Mouse (Mus musculus) heart, embryonic 14.5 days (tissue): ENCODE results near the gene Klhdc10. TPM values are rescaled to one million over a fixed set of nuclear protein-coding genes. Genes with fewer than 3 reads are reported as not detected.

Experiments used
- ATAC-seq: fragments of 200-750 bp; cut with Nextera tagmentation; 2 replicates; pipeline ENCODE4 v1.8.0; 2017; ENCODE audit warnings: low read depth, moderate TSS enrichment; ENCODE audit not compliant: insufficient number of reproducible peaks, insufficient read depth, low FRiP score
- H3K27ac ChIP-seq, 2 experiments: fragments of 200-500 bp in 1 of 2; fragments of 300-500 bp in 1 of 2; sonication (generic) in 1 of 2; replicated peaks in 1 of 2; 2 replicates each; pipeline ENCODE4 v1.5.1; 2012 to 2014; ENCODE audit warnings: low read depth in 2 of 2, low read length in 2 of 2, control low read depth in 1 of 2, mild to moderate bottlenecking in 1 of 2, mixed read lengths in 1 of 2; ENCODE audit not compliant: control insufficient read depth in 1 of 2, insufficient read depth in 1 of 2
- H3K27me3 ChIP-seq: fragments of 300-500 bp; sonication (generic); 2 replicates; pipeline ENCODE4 v1.6.1; 2014; ENCODE audit warnings: mild to moderate bottlenecking, low read length, control low read depth; ENCODE audit not compliant: control insufficient read depth, insufficient read depth
- H3K36me3 ChIP-seq: fragments of 300-500 bp; sonication (generic); 2 replicates; pipeline ENCODE4 v1.6.1; 2014; ENCODE audit warnings: mild to moderate bottlenecking, control low read depth, low read length, mixed read lengths; ENCODE audit not compliant: control insufficient read depth, insufficient read depth
- H3K4me1 ChIP-seq, 2 experiments: fragments of 200-500 bp in 1 of 2; fragments of 300-500 bp in 1 of 2; sonication (generic) in 1 of 2; 2 replicates each; pipeline ENCODE4 v1.6.1; 2012 to 2014; ENCODE audit warnings: low read length in 2 of 2, control low read depth in 1 of 2, mixed read lengths in 1 of 2; ENCODE audit not compliant: control insufficient read depth in 2 of 2, insufficient read depth in 2 of 2
- H3K4me2 ChIP-seq: fragments of 300-500 bp; sonication (generic); 2 replicates; pipeline ENCODE4 v1.6.1; 2014; ENCODE audit warnings: mild to moderate bottlenecking, low read length
- H3K4me3 ChIP-seq, 2 experiments: fragments of 200-500 bp in 1 of 2; fragments of 300-500 bp in 1 of 2; sonication (generic) in 1 of 2; 2 replicates each; pipeline ENCODE4 v1.5.1; 2012 to 2014; ENCODE audit warnings: low read length in 2 of 2, mild to moderate bottlenecking in 2 of 2, control low read depth in 1 of 2, low read depth in 1 of 2, moderate library complexity in 1 of 2; ENCODE audit not compliant: control insufficient read depth in 1 of 2, insufficient read depth in 1 of 2
- H3K9ac ChIP-seq: fragments of 300-500 bp; sonication (generic); 2 replicates; pipeline ENCODE4 v1.6.1; 2014; ENCODE audit warnings: mild to moderate bottlenecking, low read length
- H3K9me3 ChIP-seq: fragments of 300-500 bp; sonication (generic); 2 replicates; pipeline ENCODE4 v1.6.1; 2016; ENCODE audit warnings: low read length, control low read depth; ENCODE audit not compliant: control insufficient read depth
- WGBS: fragments of 180-500 bp; shearing (Covaris S2); extraction: QIAGEN DNeasy Blood & Tissue Kit; methylation state at CpG from one replicate; pipeline ENCODE4 v1.1.7; 2014; 5-methylcytosine and 5-hydroxymethylcytosine counted together
- polyA plus RNA-seq: library from polyadenylated mRNA; unstranded; fragments of >200 nt; fragmentation: Nextera tagmentation; extraction: Ambion mirVana; gene quantifications from 2 replicates; pipeline ENCODE4 v1.2.1, GENCODE M21; 2014

Gene Klhdc10
- 22.5 and 24.5 TPM in 2 replicates for polyA plus RNA-seq

GRCm38 (mm10) chr6:30401308-30402015 is at the start of gene Klhdc10:
Klhdc10 (plus strand) TSS chr6:30401868.
- under 1% methylated on average over 41 of the region's 41 CpGs for WGBS
- Histone ChIP-seq H3K4me3 (peak within 1 kb of the TSS; percentile 100), H3K27me3 (no peaks in the 10 kb centered on the region), H3K9me3 (no peaks in the 10 kb centered on the region), H3K4me1 (peaks cover 0 to 9% of the 10 kb centered on the region in 2 experiments; a peak in 1 of 4 replicates), H3K9ac (peak within 1 kb of the TSS; percentile 97), H3K4me2 (peak within 1 kb of the TSS; percentile 82), H3K36me3 (no peaks in the 10 kb centered on the region), H3K27ac (peak within 1 kb of the TSS; percentile 95 to 96)
- ATAC-seq: peak; percentile 100

DNA sequence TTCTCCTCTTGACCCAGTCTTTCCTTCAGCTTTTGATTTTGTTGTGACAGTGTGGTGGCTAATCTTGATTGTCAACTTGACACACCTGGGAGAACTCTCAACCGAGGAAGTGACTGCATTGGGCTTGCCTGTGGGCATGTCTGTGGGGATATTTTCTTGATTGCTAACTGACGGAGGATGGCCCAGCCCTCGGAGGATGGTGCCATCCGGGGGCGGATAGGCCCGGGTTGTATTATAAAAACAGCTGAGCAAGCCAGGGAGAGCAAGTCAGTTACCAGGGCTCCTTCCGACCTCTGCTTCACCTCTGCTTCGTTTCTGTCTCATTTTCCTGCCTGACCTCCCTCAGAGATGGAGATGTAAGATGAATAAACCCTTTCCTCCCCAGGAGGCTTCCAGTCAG is 48.9 kb upstream of the Klhdc10 start:
- no peaks in the 10 kb centered on the region for H3K27me3 ChIP-seq
- no peaks in the 10 kb centered on the region for H3K36me3 ChIP-seq
- 49% methylated on average over 8 of the region's 8 CpGs for WGBS
- H3K9ac ChIP-seq: no peak overlapping the region
- H3K9me3 ChIP-seq: no peaks in the 10 kb centered on the region
- peaks cover 15 to 16% of the 10 kb centered on the region in 2 experiments for H3K4me1 ChIP-seq
- H3K4me2 ChIP-seq: no peak overlapping the region
- no peak for ATAC-seq
- no peak overlapping the region for H3K27ac ChIP-seq
- no peak overlapping the region for H3K4me3 ChIP-seq

DNA sequence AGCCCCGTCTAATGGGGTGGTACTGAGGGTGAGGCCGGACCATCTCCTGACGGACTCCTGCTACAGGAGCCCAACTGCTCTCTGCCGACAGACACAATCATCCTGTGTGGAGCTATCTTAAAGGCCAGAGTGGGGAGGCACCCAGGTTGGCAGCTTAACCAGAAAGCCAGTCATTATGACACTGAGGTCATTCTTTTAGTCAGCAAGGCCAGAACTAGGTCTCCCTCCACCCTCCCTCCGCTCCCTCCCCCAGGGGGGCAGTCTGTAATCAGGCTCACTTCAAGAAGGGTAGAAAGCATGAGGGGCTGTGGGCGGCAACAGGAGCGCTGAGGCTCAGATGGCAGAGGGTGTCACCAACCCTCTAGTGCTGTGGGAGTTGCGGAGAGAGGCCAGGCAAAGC is 48.0 kb upstream of the Klhdc10 start:
- no peak for ATAC-seq
- Histone ChIP-seq H3K9ac (no peak overlapping the region), H3K4me3 (no peak overlapping the region), H3K4me1 (peaks cover 15 to 16% of the 10 kb centered on the region in 2 experiments), H3K27me3 (no peaks in the 10 kb centered on the region), H3K27ac (no peak overlapping the region), H3K36me3 (no peaks in the 10 kb centered on the region), H3K4me2 (no peak overlapping the region), H3K9me3 (no peaks in the 10 kb centered on the region)
- 68% methylated on average over 8 of the region's 8 CpGs for WGBS

GRCm38 (mm10) chr6:30354760-30355159 is 46.9 kb upstream of the Klhdc10 start:
- Histone ChIP-seq H3K4me2 (no peak overlapping the region), H3K4me3 (no peak overlapping the region), H3K4me1 (peaks cover 19 to 20% of the 10 kb centered on the region in 2 experiments), H3K9ac (no peak overlapping the region), H3K27ac (no peak overlapping the region), H3K36me3 (no peaks in the 10 kb centered on the region), H3K27me3 (no peaks in the 10 kb centered on the region), H3K9me3 (no peaks in the 10 kb centered on the region)
- ATAC-seq: no peak
- WGBS: 36% methylated on average over 5 of the region's 5 CpGs

GRCm38 (mm10) chr6:30355701-30356100 is 46.0 kb upstream of the Klhdc10 start:
- ATAC-seq: no peak

DNA sequence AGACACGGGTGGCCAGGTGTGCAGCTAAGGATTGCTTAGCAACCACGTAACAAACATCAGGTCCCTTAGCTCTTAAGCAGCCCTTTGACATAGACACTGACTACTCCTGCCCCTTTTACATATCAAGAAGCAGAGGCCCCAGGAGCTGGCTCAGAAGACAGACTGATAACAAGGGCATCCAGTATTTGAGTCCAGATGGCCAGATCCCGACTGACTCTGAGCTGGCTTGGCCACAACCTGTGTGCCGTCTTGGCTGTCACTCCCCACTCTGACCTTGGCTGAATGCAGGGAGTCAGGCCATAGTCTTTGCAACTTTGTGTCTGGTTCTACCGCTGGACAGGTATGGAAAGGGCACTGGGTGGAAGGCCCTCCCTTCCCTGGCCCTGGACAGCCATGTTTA is 45.5 kb upstream of the Klhdc10 start:
- Histone ChIP-seq H3K36me3 (no peaks in the 10 kb centered on the region), H3K4me3 (no peak overlapping the region), H3K27me3 (no peaks in the 10 kb centered on the region), H3K4me1 (peaks cover 25 to 27% of the 10 kb centered on the region in 2 experiments), H3K9me3 (no peaks in the 10 kb centered on the region), H3K27ac (no peak overlapping the region), H3K4me2 (no peak overlapping the region), H3K9ac (no peak overlapping the region)
- WGBS: 59% methylated on average over 5 of the region's 5 CpGs
- no peak for ATAC-seq

More at GRCm38 (mm10) chr6:30355701-30356100, 46.0 kb upstream of the Klhdc10 start:
- Histone ChIP-seq H3K4me2 (no peak overlapping the region), H3K9ac (no peak overlapping the region), H3K9me3 (no peaks in the 10 kb centered on the region), H3K27ac (peak overlapping the region in 1 of 2 experiments; percentile 16; a peak in 1 of 4 replicates), H3K4me3 (no peak overlapping the region), H3K36me3 (no peaks in the 10 kb centered on the region), H3K4me1 (peaks cover 25 to 27% of the 10 kb centered on the region in 2 experiments), H3K27me3 (no peaks in the 10 kb centered on the region)
- WGBS: 49% methylated on average over 8 of the region's 8 CpGs

GRCm38 (mm10) chr6:30356680-30357079 is 45.0 kb upstream of the Klhdc10 start:
- no peak overlapping the region for H3K27ac ChIP-seq
- H3K9me3 ChIP-seq: no peaks in the 10 kb centered on the region
- H3K9ac ChIP-seq: no peak overlapping the region
- no peak for ATAC-seq
- no peak overlapping the region for H3K4me3 ChIP-seq
- H3K4me2 ChIP-seq: no peak overlapping the region
- H3K36me3 ChIP-seq: no peaks in the 10 kb centered on the region
- H3K27me3 ChIP-seq: no peaks in the 10 kb centered on the region
- WGBS: 86% methylated on average over 12 of the region's 12 CpGs
- peaks cover 25 to 27% of the 10 kb centered on the region in 2 experiments for H3K4me1 ChIP-seq
